Mouse (Mus musculus) macrophage (primary cell): ENCODE data around the gene Rpf2. TPM values are rescaled to one million over a fixed set of nuclear protein-coding genes. Genes with fewer than 3 reads are reported as not detected.
A peak's percentile ranks its signal among the peaks of the same experiment; 100 is the strongest.

ENCODE experiments used
- H3K27ac ChIP-seq: fragments of 350-480 bp; formaldehyde crosslinking; 2 replicates; pipeline ENCODE4 v1.9.0; 2021
- H3K36me3 ChIP-seq: fragments of 350-480 bp; formaldehyde crosslinking; 2 replicates; pipeline ENCODE4 v1.9.0; 2021; ENCODE audit errors: inconsistent target
- H3K4me3 ChIP-seq: fragments of 350-480 bp; formaldehyde crosslinking; 2 replicates; pipeline ENCODE4 v1.9.0; 2021; ENCODE audit errors: inconsistent target
- H3K79me2 ChIP-seq: fragments of 350-480 bp; formaldehyde crosslinking; 2 replicates; pipeline ENCODE4 v1.9.0; 2021; ENCODE audit errors: inconsistent target
- WGBS: methylation state at CpG from one replicate; pipeline ENCODE4 v1.1.7; 2026; ENCODE audit warnings: inconsistent platforms; ENCODE audit not compliant: missing documents; 5-methylcytosine and 5-hydroxymethylcytosine counted together
- polyA plus RNA-seq: library from polyadenylated mRNA; stranded (reverse); fragments of 250-400 nt; gene quantifications from 3 replicates; pipeline ENCODE4 v1.2.4, GENCODE M21; 2018; ENCODE audit warnings: inconsistent platforms
- total RNA-seq, 78 experiments: library from RNA; depleted of rRNA; stranded (reverse); fragments of 250-400 nt; gene quantifications; 1 replicate in 9 of 78; 2 replicates in 24 of 78; 3 replicates in 43 of 78; 4 replicates in 2 of 78; pipeline ENCODE4 v1.2.4; 2018; ENCODE audit warnings: inconsistent platforms in 56 of 78

Rpf2 gene
- total RNA-seq (2018; cell fraction: chromatin; rRNA removed), result 10 to 100 TPM in 7 of 26 experiments, 1 to 10 TPM in 19; 2.2 to 14.4 (median 7.6) TPM
- total RNA-seq (2018; cell fraction: cytosol; rRNA removed), result 10 to 100 TPM in 25 of 26 experiments, 1 to 10 TPM in 1; 8.5 to 30.6 (median 23.3) TPM
- total RNA-seq (2018; cell fraction: nucleus; rRNA removed), result 10 to 100 TPM in 8 of 26 experiments, 1 to 10 TPM in 18; 2.6 to 19.8 (median 7.4) TPM
- polyA plus RNA-seq, result 15.7 to 56.1 TPM (median 40.4 TPM) in 3 replicates

GRCm38 (mm10) chr10:40246374-40247165 is at the start of gene Rpf2:
Gene Rpf2, minus strand, starts transcription at chr10:40247036.
- peak within 1 kb of the TSS; percentile 53 for H3K4me3 ChIP-seq
- WGBS, result under 1% methylated on average over 52 of the region's 54 CpGs
- H3K36me3 ChIP-seq, result peaks cover 33% of the 10 kb centered on the region
- peak within 1 kb of the TSS; percentile 30 for H3K27ac ChIP-seq
- H3K79me2 ChIP-seq, result peaks cover 45% of the 10 kb centered on the region

- Histone ChIP-seq H3K36me3 (peaks cover 19% of the 10 kb centered on the region), H3K79me2 (peaks cover 58% of the 10 kb centered on the region), H3K4me3 (no peak overlapping the region), H3K27ac (no peak overlapping the region)
- WGBS, result 93% methylated on average over 5 of the region's 6 CpGs
Measured at GRCm38 (mm10) chr10:40292640-40293039, 45.8 kb upstream of the Rpf2 start.

GRCm38 (mm10) chr10:40286767-40287166 is 39.9 kb upstream of the Rpf2 start:
- H3K79me2 ChIP-seq, result no peaks in the 10 kb centered on the region; the same call in 1 of the 2 replicates
- H3K27ac ChIP-seq, result no peak overlapping the region
- H3K4me3 ChIP-seq, result no peak overlapping the region
- 0% methylated on average over 1 of the region's 1 CpGs for WGBS
- H3K36me3 ChIP-seq, result peaks cover 4% of the 10 kb centered on the region

GRCm38 (mm10) chr10:40285571-40285970 is 38.7 kb upstream of the Rpf2 start:
- Histone ChIP-seq H3K36me3 (no peaks in the 10 kb centered on the region), H3K4me3 (no peak overlapping the region), H3K27ac (no peak overlapping the region), H3K79me2 (no peaks in the 10 kb centered on the region)
- WGBS, result 100% methylated on average over 1 of the region's 1 CpGs

GRCm38 (mm10) chr10:40284997-40285396 is 38.2 kb upstream of the Rpf2 start:
- no peak overlapping the region for H3K27ac ChIP-seq
- WGBS, result 93% methylated on average over 3 of the region's 3 CpGs
- H3K4me3 ChIP-seq, result no peak overlapping the region
- no peaks in the 10 kb centered on the region for H3K79me2 ChIP-seq
- no peaks in the 10 kb centered on the region for H3K36me3 ChIP-seq

- Histone ChIP-seq H3K4me3 (no peak overlapping the region), H3K27ac (no peak overlapping the region), H3K36me3 (no peaks in the 10 kb centered on the region), H3K79me2 (no peaks in the 10 kb centered on the region)
- 94% methylated on average over 7 of the region's 10 CpGs for WGBS
Measured at GRCm38 (mm10) chr10:40284179-40284831, 37.5 kb upstream of the Rpf2 start.

- Histone ChIP-seq H3K36me3 (no peaks in the 10 kb centered on the region), H3K4me3 (no peak overlapping the region), H3K27ac (no peak overlapping the region), H3K79me2 (no peaks in the 10 kb centered on the region)
- 93% methylated on average over 9 of the region's 9 CpGs for WGBS
Measured at GRCm38 (mm10) chr10:40283636-40284035, 36.8 kb upstream of the Rpf2 start.

DNA sequence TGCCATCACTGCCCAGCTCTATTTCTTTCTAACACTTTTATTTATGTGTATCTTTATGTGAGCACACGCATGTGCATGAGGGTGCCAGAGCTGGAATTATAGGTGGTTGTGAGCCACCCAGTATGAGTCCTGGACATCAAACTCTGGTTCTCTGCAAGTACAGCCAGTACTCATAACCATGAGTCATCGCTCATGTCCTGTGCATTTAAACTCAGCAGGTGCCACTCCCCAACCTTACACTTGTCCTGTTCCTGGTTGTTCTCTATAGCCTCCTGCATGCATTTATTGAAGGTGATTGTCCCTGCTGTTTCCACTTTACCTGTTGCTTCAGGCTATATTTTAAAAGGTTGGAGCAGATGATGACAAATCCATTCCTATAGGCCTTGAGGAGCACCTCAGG is 34.7 kb upstream of the Rpf2 start:
- Histone ChIP-seq H3K27ac (no peak overlapping the region), H3K79me2 (no peaks in the 10 kb centered on the region), H3K36me3 (no peaks in the 10 kb centered on the region), H3K4me3 (no peak overlapping the region)
- 100% methylated on average over 2 of the region's 2 CpGs for WGBS

DNA sequence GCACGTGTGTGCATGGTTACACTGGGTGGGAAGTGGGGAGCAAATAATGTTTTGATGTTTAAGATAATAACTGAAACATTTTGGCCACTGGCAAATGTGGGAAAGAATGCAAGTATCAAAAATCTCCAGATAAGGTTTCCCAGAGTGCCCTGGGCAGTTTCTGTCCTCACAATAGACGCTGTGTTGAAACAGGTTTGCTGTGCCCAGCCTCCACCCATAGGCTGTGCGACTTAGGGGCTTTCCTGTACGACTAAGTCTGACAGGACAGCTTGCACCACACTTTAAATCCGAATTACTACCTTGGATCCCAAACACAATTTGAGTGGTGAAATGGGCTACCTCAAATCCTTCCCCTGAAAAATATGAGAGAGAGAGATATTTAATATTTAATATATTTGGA is 31.5 kb upstream of the Rpf2 start:
- Histone ChIP-seq H3K36me3 (no peaks in the 10 kb centered on the region), H3K4me3 (no peak overlapping the region), H3K27ac (no peak overlapping the region), H3K79me2 (no peaks in the 10 kb centered on the region)
- 62% methylated on average over 5 of the region's 5 CpGs for WGBS

GRCm38 (mm10) chr10:40275991-40276390 is 29.2 kb upstream of the Rpf2 start:
- no peaks in the 10 kb centered on the region for H3K79me2 ChIP-seq
- peak overlapping the region; percentile 43 for H3K27ac ChIP-seq
- H3K4me3 ChIP-seq, result no peak overlapping the region; the same call in 1 of the 2 replicates
- 0% methylated on average over 7 of the region's 7 CpGs for WGBS
- H3K36me3 ChIP-seq, result no peaks in the 10 kb centered on the region

- Histone ChIP-seq H3K36me3 (no peaks in the 10 kb centered on the region), H3K4me3 (no peak overlapping the region), H3K79me2 (no peaks in the 10 kb centered on the region), H3K27ac (no peak overlapping the region)
- WGBS, result 91% methylated on average over 5 of the region's 5 CpGs
Measured at GRCm38 (mm10) chr10:40273938-40274337, 27.1 kb upstream of the Rpf2 start.

GRCm38 (mm10) chr10:40271216-40271615 is 24.4 kb upstream of the Rpf2 start:
- H3K36me3 ChIP-seq, result no peaks in the 10 kb centered on the region
- no peaks in the 10 kb centered on the region for H3K79me2 ChIP-seq
- 94% methylated on average over 3 of the region's 3 CpGs for WGBS
- H3K4me3 ChIP-seq, result no peak overlapping the region
- no peak overlapping the region for H3K27ac ChIP-seq

DNA sequence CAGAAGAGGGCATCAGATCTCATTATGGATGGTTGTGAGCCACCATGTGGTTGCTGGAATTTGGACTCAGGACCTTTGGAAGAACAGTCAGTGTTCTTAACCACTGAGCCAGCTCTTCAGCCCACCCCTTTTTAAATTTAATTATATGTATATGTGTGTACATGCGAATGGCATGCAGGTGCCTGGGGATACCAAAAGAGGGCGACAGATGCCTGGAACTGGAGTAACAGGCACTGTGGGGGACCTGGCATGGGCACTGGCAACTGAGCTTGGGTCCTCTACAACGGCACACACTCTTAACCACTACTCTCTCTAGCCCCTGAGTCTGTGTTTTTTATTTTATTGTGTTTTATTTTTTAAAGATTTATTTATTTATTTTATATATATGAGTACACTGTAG is 18.1 kb upstream of the Rpf2 start:
- Histone ChIP-seq H3K79me2 (no peaks in the 10 kb centered on the region), H3K36me3 (no peaks in the 10 kb centered on the region), H3K4me3 (no peak overlapping the region), H3K27ac (no peak overlapping the region)
- 97% methylated on average over 3 of the region's 3 CpGs for WGBS

DNA sequence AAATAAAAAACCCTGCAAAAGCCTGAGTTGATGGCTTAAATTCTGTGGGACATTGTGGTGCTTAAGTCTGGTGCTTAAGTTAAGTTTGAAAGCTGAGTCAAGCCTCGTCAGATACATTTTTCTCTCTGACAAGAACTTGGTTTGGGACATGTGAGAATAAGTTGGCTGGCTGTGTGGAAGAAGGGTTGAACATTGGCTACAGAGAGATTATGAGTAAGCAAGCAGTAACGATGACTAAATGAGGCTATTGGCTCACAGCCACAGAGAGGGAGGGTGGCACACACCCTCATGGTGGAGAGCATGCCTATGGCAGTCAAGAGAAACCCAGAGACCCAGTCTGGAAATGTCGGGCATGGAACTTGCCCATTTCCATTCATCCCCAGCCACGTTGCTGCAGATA is 16.9 kb upstream of the Rpf2 start:
- Histone ChIP-seq H3K79me2 (no peaks in the 10 kb centered on the region), H3K27ac (no peak overlapping the region), H3K4me3 (no peak overlapping the region), H3K36me3 (no peaks in the 10 kb centered on the region)
- WGBS, result 93% methylated on average over 4 of the region's 4 CpGs

DNA sequence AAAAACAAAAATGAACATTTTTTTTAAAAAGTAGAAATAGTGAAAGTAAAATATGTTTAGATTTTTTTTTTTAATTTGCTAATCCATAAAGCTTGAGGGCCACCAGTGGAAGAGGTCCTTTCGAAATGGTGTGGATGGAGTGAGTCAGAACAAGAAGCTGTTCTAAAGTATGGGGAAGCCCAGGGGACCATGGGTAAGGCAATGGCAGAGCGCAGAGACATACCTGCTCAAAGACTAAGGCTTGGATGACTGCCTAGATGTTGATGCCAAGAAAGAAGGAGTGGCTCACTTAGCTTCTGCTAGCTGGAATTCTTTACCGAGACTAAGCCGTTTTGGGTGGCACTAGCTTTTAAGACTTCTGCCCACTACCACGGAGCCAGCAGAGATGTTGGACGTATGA is 15.4 kb upstream of the Rpf2 start:
- 91% methylated on average over 6 of the region's 6 CpGs for WGBS

More for the DNA sequence above, 15.4 kb upstream of the Rpf2 start:
- no peak overlapping the region for H3K4me3 ChIP-seq
- H3K79me2 ChIP-seq, result no peaks in the 10 kb centered on the region
- H3K36me3 ChIP-seq, result no peaks in the 10 kb centered on the region
- H3K27ac ChIP-seq, result no peak overlapping the region
